Mouse (Mus musculus): ENCODE results near the gene Pygo1. TPM values are rescaled to one million over a fixed set of nuclear protein-coding genes. Genes with fewer than 3 reads are reported as not detected.

Pygo1 gene
- polyA plus RNA-seq, 1 experiment = 0.01 TPM

GRCm38 (mm10) chr9:72969874-72970273, 44.4 kb downstream of the Pygo1 start:
- H3K4me3 ChIP-seq = no peak overlapping the region
- H3K79me2 ChIP-seq (ENCODE audit: control insufficient read depth, insufficient read depth) = no peaks in the 10 kb centered on the region
- no peak overlapping the region for H3K4me2 ChIP-seq (ENCODE audit: low read depth)
- H3K27me3 ChIP-seq (ENCODE audit: control insufficient read depth, insufficient read depth, insufficient read length) = peaks cover 8% of the 10 kb centered on the region
- no peak overlapping the region for H3ac ChIP-seq (ENCODE audit: control insufficient read depth, insufficient read length)
- H3K36me3 ChIP-seq (ENCODE audit: control insufficient read depth, insufficient read depth) = no peaks in the 10 kb centered on the region
- TF ChIP-seq USF1 (IDR thresholded peaks at IDR 0.05; ENCODE audit: low read depth) = no peak
- no peak for TF ChIP-seq POLR2A (IDR thresholded peaks at IDR 0.05; ENCODE audit: insufficient read length, low read depth)
- no peak for TF ChIP-seq POLR2AphosphoS2 (IDR thresholded peaks at IDR 0.05; ENCODE audit: insufficient read length, low read depth)
- TF ChIP-seq REST (IDR thresholded peaks at IDR 0.05; ENCODE audit: insufficient read depth, insufficient read length) = no peak
- TF ChIP-seq E2F4 (IDR thresholded peaks at IDR 0.05; ENCODE audit: insufficient read depth) = no peak

DNA sequence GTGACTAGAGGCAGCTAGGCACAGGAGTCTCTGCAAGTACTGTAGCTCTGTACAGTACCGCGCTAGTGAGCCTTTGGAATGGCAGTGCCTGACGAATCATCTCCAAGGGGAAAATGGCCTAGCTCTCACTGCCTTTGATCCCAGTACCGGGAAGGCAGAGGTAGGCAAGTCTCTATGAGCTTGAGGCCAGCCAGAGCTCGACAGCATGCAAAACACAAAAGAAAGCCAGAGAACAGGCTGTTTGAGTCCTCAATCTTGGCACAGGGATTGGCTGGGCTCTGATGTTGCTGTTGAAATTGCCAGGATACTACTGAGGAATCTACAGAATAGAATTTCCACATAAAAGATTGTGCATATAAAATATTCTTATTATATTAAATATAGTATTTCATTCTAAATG, 47.0 kb downstream of the Pygo1 start:
- no peak for TF ChIP-seq E2F4 (IDR thresholded peaks at IDR 0.05; ENCODE audit: insufficient read depth)
- H3K4me2 ChIP-seq (ENCODE audit: low read depth) = no peak overlapping the region
- peaks cover 4% of the 10 kb centered on the region for H3K27me3 ChIP-seq (ENCODE audit: control insufficient read depth, insufficient read depth, insufficient read length)
- H3K4me3 ChIP-seq = no peak overlapping the region
- H3K79me2 ChIP-seq (ENCODE audit: control insufficient read depth, insufficient read depth) = no peaks in the 10 kb centered on the region
- no peaks in the 10 kb centered on the region for H3K36me3 ChIP-seq (ENCODE audit: control insufficient read depth, insufficient read depth)
- no peak overlapping the region for H3ac ChIP-seq (ENCODE audit: control insufficient read depth, insufficient read length)

DNA sequence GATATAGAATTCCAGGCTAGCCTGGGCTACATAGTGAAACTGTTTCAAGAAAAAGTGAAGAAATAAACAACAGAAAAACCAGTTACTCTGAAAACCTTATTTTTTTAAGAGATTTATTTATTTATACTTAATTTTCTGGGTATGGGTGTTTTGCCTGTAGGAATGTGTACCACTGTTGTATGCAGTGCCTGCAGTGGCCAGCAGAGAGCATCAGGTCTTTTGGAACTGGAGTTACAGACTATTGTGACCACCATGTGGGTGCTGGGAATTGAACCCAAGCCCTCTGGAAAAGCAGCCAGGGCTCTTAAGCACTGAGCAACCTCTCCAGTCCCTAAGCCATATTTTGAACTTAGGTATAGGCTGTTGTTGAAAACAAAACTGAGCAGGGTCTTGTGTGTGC, 47.5 kb downstream of the Pygo1 start:
- Histone ChIP-seq H3K79me2 (ENCODE audit: control insufficient read depth, insufficient read depth) (no peaks in the 10 kb centered on the region), H3ac (ENCODE audit: control insufficient read depth, insufficient read length) (no peak overlapping the region), H3K27me3 (ENCODE audit: control insufficient read depth, insufficient read depth, insufficient read length) (peaks cover 4% of the 10 kb centered on the region), H3K4me3 (no peak overlapping the region), H3K36me3 (ENCODE audit: control insufficient read depth, insufficient read depth) (no peaks in the 10 kb centered on the region), H3K4me2 (ENCODE audit: low read depth) (no peak overlapping the region)
- TF ChIP-seq REST (IDR thresholded peaks at IDR 0.05; ENCODE audit: insufficient read depth, insufficient read length) (no peak), CEBPB (IDR thresholded peaks at IDR 0.05; ENCODE audit: insufficient read depth, poor library complexity, severe bottlenecking) (no peak), USF1 (IDR thresholded peaks at IDR 0.05; ENCODE audit: low read depth) (no peak), POLR2A (IDR thresholded peaks at IDR 0.05; ENCODE audit: insufficient read length, low read depth) (no peak), MYOD1 (IDR thresholded peaks at IDR 0.05; ENCODE audit: control insufficient read depth in 1 of 3, insufficient read length in 2 of 3, low read depth in 2 of 3) (no peak), SRF (IDR thresholded peaks at IDR 0.05; ENCODE audit: control insufficient read depth, insufficient read length, low read depth) (no peak), POLR2AphosphoS2 (IDR thresholded peaks at IDR 0.05; ENCODE audit: insufficient read length, low read depth) (no peak), E2F4 (IDR thresholded peaks at IDR 0.05; ENCODE audit: insufficient read depth) (no peak), MYOG (IDR thresholded peaks at IDR 0.05; ENCODE audit: control insufficient read depth in 1 of 3, insufficient read depth in 1 of 3, insufficient read length in 2 of 3, low read depth in 2 of 3) (no peak), MAX (IDR thresholded peaks at IDR 0.05; ENCODE audit: low read depth) (no peak), TCF12 (IDR thresholded peaks at IDR 0.05; ENCODE audit: insufficient read depth, poor library complexity, severe bottlenecking) (no peak), TCF3 (IDR thresholded peaks at IDR 0.05; ENCODE audit: insufficient read length, low read depth) (no peak)

- H3K27me3 ChIP-seq (ENCODE audit: control insufficient read depth, insufficient read depth, insufficient read length) = peaks cover 4% of the 10 kb centered on the region
- H3ac ChIP-seq (ENCODE audit: control insufficient read depth, insufficient read length) = no peak overlapping the region
- no peak overlapping the region for H3K4me2 ChIP-seq (ENCODE audit: low read depth)
- H3K79me2 ChIP-seq (ENCODE audit: control insufficient read depth, insufficient read depth) = no peaks in the 10 kb centered on the region
- TF ChIP-seq CEBPB (IDR thresholded peaks at IDR 0.05; ENCODE audit: insufficient read depth, poor library complexity, severe bottlenecking) (no peak), MAX (IDR thresholded peaks at IDR 0.05; ENCODE audit: low read depth) (no peak), E2F4 (IDR thresholded peaks at IDR 0.05; ENCODE audit: insufficient read depth) (no peak), REST (IDR thresholded peaks at IDR 0.05; ENCODE audit: insufficient read depth, insufficient read length) (no peak), TCF12 (IDR thresholded peaks at IDR 0.05; ENCODE audit: insufficient read depth, poor library complexity, severe bottlenecking) (no peak), POLR2A (IDR thresholded peaks at IDR 0.05; ENCODE audit: insufficient read length, low read depth) (no peak)
- no peaks in the 10 kb centered on the region for H3K36me3 ChIP-seq (ENCODE audit: control insufficient read depth, insufficient read depth)
- H3K4me3 ChIP-seq = no peak overlapping the region
Observed at GRCm38 (mm10) chr9:72974734-72975133, 49.3 kb downstream of the Pygo1 start.

DNA sequence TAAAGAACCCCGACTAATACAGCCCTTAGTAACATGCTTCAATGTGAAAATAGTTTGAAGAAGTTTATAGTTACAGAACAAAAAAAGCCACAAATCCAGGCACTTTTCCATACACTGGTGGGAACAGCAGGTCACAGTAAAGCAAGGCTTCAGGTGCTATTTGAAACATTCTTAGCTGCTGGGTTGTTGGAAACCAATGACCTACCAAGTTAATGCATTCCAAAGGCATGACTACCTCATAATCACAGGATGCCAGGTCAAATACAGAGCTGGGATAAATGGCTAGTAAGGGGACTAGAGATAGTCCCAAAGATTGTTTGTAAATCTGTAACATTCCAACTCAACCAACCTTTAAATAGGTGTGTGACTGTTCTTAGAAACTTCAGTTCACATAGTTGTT, 49.8 kb downstream of the Pygo1 start:
- TF ChIP-seq TCF3 (IDR thresholded peaks at IDR 0.05; ENCODE audit: insufficient read length, low read depth) (no peak), POLR2A (IDR thresholded peaks at IDR 0.05; ENCODE audit: insufficient read length, low read depth) (no peak), CEBPB (IDR thresholded peaks at IDR 0.05; ENCODE audit: insufficient read depth, poor library complexity, severe bottlenecking) (no peak), REST (IDR thresholded peaks at IDR 0.05; ENCODE audit: insufficient read depth, insufficient read length) (no peak), E2F4 (IDR thresholded peaks at IDR 0.05; ENCODE audit: insufficient read depth) (no peak), USF1 (IDR thresholded peaks at IDR 0.05; ENCODE audit: low read depth) (no peak), TCF12 (IDR thresholded peaks at IDR 0.05; ENCODE audit: insufficient read depth, poor library complexity, severe bottlenecking) (no peak), POLR2AphosphoS2 (IDR thresholded peaks at IDR 0.05; ENCODE audit: insufficient read length, low read depth) (no peak), SRF (IDR thresholded peaks at IDR 0.05; ENCODE audit: control insufficient read depth, insufficient read length, low read depth) (no peak), MAX (IDR thresholded peaks at IDR 0.05; ENCODE audit: low read depth) (no peak), MYOG (IDR thresholded peaks at IDR 0.05; ENCODE audit: control insufficient read depth in 1 of 3, insufficient read depth in 1 of 3, insufficient read length in 2 of 3, low read depth in 2 of 3) (no peak), MYOD1 (IDR thresholded peaks at IDR 0.05; ENCODE audit: control insufficient read depth in 1 of 3, insufficient read length in 2 of 3, low read depth in 2 of 3) (no peak)
- H3ac ChIP-seq (ENCODE audit: control insufficient read depth, insufficient read length) = no peak overlapping the region

More for the DNA sequence above, 49.8 kb downstream of the Pygo1 start:
- H3K79me2 ChIP-seq (ENCODE audit: control insufficient read depth, insufficient read depth) = no peaks in the 10 kb centered on the region
- H3K4me2 ChIP-seq (ENCODE audit: low read depth) = no peak overlapping the region
- peaks cover 4% of the 10 kb centered on the region for H3K27me3 ChIP-seq (ENCODE audit: control insufficient read depth, insufficient read depth, insufficient read length)
- H3K4me3 ChIP-seq = no peak overlapping the region
- H3K36me3 ChIP-seq (ENCODE audit: control insufficient read depth, insufficient read depth) = no peaks in the 10 kb centered on the region

Measured in myocyte (in vitro differentiated cells).